Comparison of ENCODE assay signal across 24 mouse cellular contexts in genomic region chr15:94798236-94798635, GRCm38 (mm10).
DNase-seq lines count a peak whose midpoint lies in the region; ATAC-seq lines count a peak whose summit lies in the region.
"Had no signal": no experiment of that assay in that cellular context is flagged by ENCODE, and none has a peak within 500 bp of the region (broad histone marks: within the 10 kb centered on the region; RNA-seq: fewer than 3 reads in every experiment).

No protein-coding gene starts in this region.

- ATAC-seq in forebrain, embryonic 14.5 days = no peak
- ATAC-seq in forebrain, embryonic 12.5 days (ENCODE audit: low FRiP score) = no peak
- ATAC-seq: CD4-positive, CD25-positive, alpha-beta regulatory T cell, adult 4 months; forebrain, embryonic 15.5 days; forebrain, postnatal 0 days; Patski had no signal

- no peaks in the 10 kb centered on the region for H3K27me3 ChIP-seq in forebrain, embryonic 14.5 days (replicated peaks; ENCODE audit: control insufficient read depth, insufficient read depth, low read length)
- H3K27me3 ChIP-seq in forebrain, embryonic 12.5 days = no peaks in the 10 kb centered on the region
- H3K27me3 ChIP-seq: CH12.LX; embryonic facial prominence, embryonic 13.5 days; forebrain, embryonic 15.5 days; Patski had no signal

- peaks cover 5% of the 10 kb centered on the region for H3K4me1 ChIP-seq in forebrain, embryonic 14.5 days (ENCODE audit: control insufficient read depth, insufficient read depth, low read length)
- H3K4me1 ChIP-seq in forebrain, embryonic 12.5 days = peaks cover 9% of the 10 kb centered on the region
- H3K4me1 ChIP-seq: embryonic facial prominence, embryonic 13.5 days had no signal

- no peak overlapping the region for H3K4me3 ChIP-seq in forebrain, embryonic 14.5 days (ENCODE audit: low read depth, low read length)
- H3K4me3 ChIP-seq in forebrain, embryonic 12.5 days (replicated peaks) = no peak overlapping the region
- H3K4me3 ChIP-seq: embryonic facial prominence, embryonic 13.5 days; forebrain, embryonic 15.5 days had no signal

- peak; percentile 32 for DNase-seq in embryo, embryonic 10.5 days (ENCODE audit: low spot score)
- DNase-seq in embryo, embryonic 9.5 days (ENCODE audit: extremely low spot score) = no peak
- peak; percentile 36 for DNase-seq in forebrain, embryonic 14.5 days (ENCODE audit: low spot score)
- DNase-seq in R1 (ENCODE audit: low read depth, low spot score) = peak; percentile 43
- peak; percentile 50 for DNase-seq in mesoderm, embryonic 11.5 days (ENCODE audit: low read depth, low spot score)
- DNase-seq in right cerebral cortex, adult 2 months (ENCODE audit: low spot score in 2 of 2) = no peak
- DNase-seq: adrenal gland, adult 2 months; adrenal gland, postnatal 10 days; adrenal gland, postnatal 25 days; B cell, adult 2 months; cerebellum, adult 11-12 months; cerebellum, adult 2 months; cerebellum, adult 9-10 months; cerebellum, postnatal 10 days; cerebellum, postnatal 25 days; embryo, embryonic 11 days; forebrain, postnatal 0 days had no signal

- H3K36me3 ChIP-seq in forebrain, embryonic 14.5 days (ENCODE audit: control insufficient read depth, insufficient read depth, low read length) = no peaks in the 10 kb centered on the region
- H3K36me3 ChIP-seq in forebrain, embryonic 12.5 days (replicated peaks) = no peaks in the 10 kb centered on the region
- H3K36me3 ChIP-seq: embryonic facial prominence, embryonic 13.5 days; forebrain, embryonic 15.5 days; G1E had no signal

- no peak overlapping the region for H3K27ac ChIP-seq in forebrain, embryonic 14.5 days (ENCODE audit: low read depth, low read length)
- no peak overlapping the region for H3K27ac ChIP-seq in forebrain, embryonic 12.5 days
- H3K27ac ChIP-seq: embryonic facial prominence, embryonic 13.5 days; forebrain, embryonic 15.5 days had no signal

- no peak overlapping the region for H3K4me2 ChIP-seq in forebrain, embryonic 14.5 days (ENCODE audit: low read length)
- H3K4me2 ChIP-seq in forebrain, embryonic 12.5 days = no peak overlapping the region
- H3K4me2 ChIP-seq: embryonic facial prominence, embryonic 13.5 days; forebrain, embryonic 15.5 days had no signal

- no peaks in the 10 kb centered on the region for H3K9me3 ChIP-seq in forebrain, embryonic 14.5 days (replicated peaks; ENCODE audit: control insufficient read depth, low read length)
- H3K9me3 ChIP-seq in forebrain, embryonic 12.5 days = no peaks in the 10 kb centered on the region
- H3K9me3 ChIP-seq: embryonic facial prominence, embryonic 13.5 days; forebrain, embryonic 15.5 days had no signal

- 5% methylated on average over 3 of the region's 3 CpGs for WGBS in forebrain, embryonic 14.5 days
- 14% methylated on average over 3 of the region's 3 CpGs for WGBS in forebrain, embryonic 12.5 days

- no peak overlapping the region for H3K9ac ChIP-seq in forebrain, embryonic 14.5 days (ENCODE audit: low read length)
- no peak overlapping the region for H3K9ac ChIP-seq in forebrain, embryonic 12.5 days
- H3K9ac ChIP-seq: embryonic facial prominence, embryonic 13.5 days; forebrain, embryonic 15.5 days; forebrain, postnatal 0 days had no signal

Comparison
In these comparisons a context has a peak if more than half of its experiments do, and no peak if none do; other contexts are left out.
1. DNase-seq: peak in embryo, embryonic 10.5 days (single experiment), forebrain, embryonic 14.5 days (single experiment), R1 (single experiment) and mesoderm, embryonic 11.5 days (single experiment); none in embryo, embryonic 9.5 days (single experiment) and right cerebral cortex, adult 2 months (0 of 2).